Mouse (Mus musculus): ENCODE data around the gene Mgat3. TPM values are rescaled to one million over a fixed set of nuclear protein-coding genes. Genes with fewer than 3 reads are reported as not detected.

The Mgat3 gene
- polyA plus RNA-seq, 1 experiment from 2014 or later = 16.3 TPM

GRCm38 (mm10) chr15:80248135-80248534 lies 74.6 kb downstream of the Mgat3 start:
- Histone ChIP-seq H3K27ac (no peak overlapping the region), H3K4me1 (no peaks in the 10 kb centered on the region), H3K4me2 (no peak overlapping the region), H3K4me3 (no peak overlapping the region), H3K36me3 (replicated peaks) (peaks cover 53% of the 10 kb centered on the region), H3K9me3 (no peaks in the 10 kb centered on the region), H3K9ac (no peak overlapping the region), H3K27me3 (replicated peaks) (no peaks in the 10 kb centered on the region)
- ATAC-seq (replicated peaks) = no peak
- WGBS = 96% methylated on average over 12 of the region's 12 CpGs

- ATAC-seq (replicated peaks) = no peak
- Histone ChIP-seq H3K4me1 (peaks cover 2% of the 10 kb centered on the region), H3K27ac (no peak overlapping the region), H3K36me3 (replicated peaks) (peaks cover 53% of the 10 kb centered on the region), H3K9ac (no peak overlapping the region), H3K4me3 (no peak overlapping the region), H3K4me2 (no peak overlapping the region), H3K9me3 (no peaks in the 10 kb centered on the region), H3K27me3 (replicated peaks) (no peaks in the 10 kb centered on the region)
- WGBS = 98% methylated on average over 1 of the region's 1 CpGs
Measured at GRCm38 (mm10) chr15:80248596-80248995, 75.1 kb downstream of the Mgat3 start.

GRCm38 (mm10) chr15:80249672-80250071 lies 76.2 kb downstream of the Mgat3 start:
- Histone ChIP-seq H3K4me2 (no peak overlapping the region), H3K27ac (no peak overlapping the region), H3K4me1 (peaks cover 13% of the 10 kb centered on the region), H3K27me3 (replicated peaks) (no peaks in the 10 kb centered on the region), H3K9me3 (no peaks in the 10 kb centered on the region), H3K36me3 (replicated peaks) (peaks cover 53% of the 10 kb centered on the region), H3K9ac (no peak overlapping the region), H3K4me3 (no peak overlapping the region)
- ATAC-seq (replicated peaks) = no peak
- 95% methylated on average over 10 of the region's 10 CpGs for whole genome bisulfite sequencing

- Histone ChIP-seq H3K36me3 (replicated peaks) (peaks cover 49% of the 10 kb centered on the region), H3K27ac (no peak overlapping the region), H3K4me1 (peaks cover 13% of the 10 kb centered on the region), H3K4me2 (no peak overlapping the region), H3K9me3 (no peaks in the 10 kb centered on the region), H3K9ac (no peak overlapping the region), H3K4me3 (no peak overlapping the region), H3K27me3 (replicated peaks) (no peaks in the 10 kb centered on the region)
- ATAC-seq (replicated peaks) = no peak
- WGBS = 92% methylated on average over 6 of the region's 6 CpGs
Measured at GRCm38 (mm10) chr15:80250586-80250985, 77.1 kb downstream of the Mgat3 start.

GRCm38 (mm10) chr15:80253530-80253929 lies 80.0 kb downstream of the Mgat3 start:
- 50% methylated on average over 2 of the region's 2 CpGs for WGBS
- ATAC-seq (replicated peaks) = no peak
- no peak overlapping the region for H3K4me2 ChIP-seq

GRCm38 (mm10) chr15:80254207-80254606 lies 80.7 kb downstream of the Mgat3 start:
- no peak for ATAC-seq (replicated peaks)
- Histone ChIP-seq H3K27me3 (replicated peaks) (no peaks in the 10 kb centered on the region), H3K9me3 (no peaks in the 10 kb centered on the region), H3K9ac (peak overlapping the region; percentile 80), H3K36me3 (replicated peaks) (peaks cover 40% of the 10 kb centered on the region), H3K4me1 (peaks cover 38% of the 10 kb centered on the region), H3K4me2 (peak overlapping the region; percentile 94), H3K27ac (peak overlapping the region; percentile 100), H3K4me3 (peak overlapping the region; percentile 80)
- WGBS = 55% methylated on average over 6 of the region's 6 CpGs

More at GRCm38 (mm10) chr15:80253530-80253929, 80.0 kb downstream of the Mgat3 start:
- no peak overlapping the region for H3K9ac ChIP-seq
- H3K27me3 ChIP-seq (replicated peaks) = no peaks in the 10 kb centered on the region
- no peak overlapping the region for H3K4me3 ChIP-seq
- peaks cover 46% of the 10 kb centered on the region for H3K36me3 ChIP-seq (replicated peaks)
- H3K4me1 ChIP-seq = peaks cover 36% of the 10 kb centered on the region
- H3K9me3 ChIP-seq = no peaks in the 10 kb centered on the region
- H3K27ac ChIP-seq = peak overlapping the region; percentile 100; the same call in 1 of the 2 replicates

- H3K4me3 ChIP-seq = peak within 1 kb of the TSS; percentile 80
- peak; percentile 97 for ATAC-seq (replicated peaks)
- H3K36me3 ChIP-seq (replicated peaks) = peaks cover 36% of the 10 kb centered on the region
- H3K9me3 ChIP-seq = no peaks in the 10 kb centered on the region
- under 1% methylated on average over 62 of the region's 62 CpGs for WGBS
- H3K27me3 ChIP-seq (replicated peaks) = no peaks in the 10 kb centered on the region
- H3K9ac ChIP-seq = peak within 1 kb of the TSS; percentile 96
- H3K4me1 ChIP-seq = peaks cover 38% of the 10 kb centered on the region
- H3K4me2 ChIP-seq = peak within 1 kb of the TSS; percentile 94
- peak within 1 kb of the TSS; percentile 100 for H3K27ac ChIP-seq
Measured at GRCm38 (mm10) chr15:80254847-80255645, 81.5 kb downstream of the Mgat3 start, which contains the start of gene Atf4. TSS of gene Atf4 (plus strand) at chr15:80255184.

GRCm38 (mm10) chr15:80255646-80256121 lies 82.2 kb downstream of the Mgat3 start:
- Histone ChIP-seq H3K4me1 (peaks cover 41% of the 10 kb centered on the region), H3K36me3 (replicated peaks) (peaks cover 32% of the 10 kb centered on the region), H3K4me3 (peak overlapping the region; percentile 80), H3K9me3 (no peaks in the 10 kb centered on the region), H3K4me2 (peak overlapping the region; percentile 94), H3K27ac (peak overlapping the region; percentile 100), H3K9ac (peak overlapping the region; percentile 96), H3K27me3 (replicated peaks) (no peaks in the 10 kb centered on the region)
- peak; percentile 22 for ATAC-seq (replicated peaks)
- WGBS = under 1% methylated on average over 51 of the region's 51 CpGs

- Histone ChIP-seq H3K27ac (peak overlapping the region; percentile 100), H3K9ac (peak overlapping the region; percentile 96), H3K4me1 (peaks cover 46% of the 10 kb centered on the region), H3K9me3 (no peaks in the 10 kb centered on the region), H3K4me3 (peak overlapping the region; percentile 80), H3K36me3 (replicated peaks) (peaks cover 27% of the 10 kb centered on the region), H3K27me3 (replicated peaks) (no peaks in the 10 kb centered on the region), H3K4me2 (peak overlapping the region; percentile 94)
- WGBS = 10% methylated on average over 16 of the region's 16 CpGs
- no peak for ATAC-seq (replicated peaks)
Measured at GRCm38 (mm10) chr15:80256242-80256641, 82.7 kb downstream of the Mgat3 start.

GRCm38 (mm10) chr15:80256656-80257601 lies 83.4 kb downstream of the Mgat3 start:
- 60% methylated on average over 12 of the region's 12 CpGs for WGBS

GRCm38 (mm10) chr15:80257602-80258239 lies 84.2 kb downstream of the Mgat3 start:
- peak overlapping the region; percentile 94 for H3K4me2 ChIP-seq
- no peaks in the 10 kb centered on the region for H3K9me3 ChIP-seq
- H3K4me3 ChIP-seq = peak overlapping the region; percentile 80
- ATAC-seq (replicated peaks) = no peak
- peak overlapping the region; percentile 100 for H3K27ac ChIP-seq
- peaks cover 55% of the 10 kb centered on the region for H3K4me1 ChIP-seq
- H3K36me3 ChIP-seq (replicated peaks) = peaks cover 27% of the 10 kb centered on the region
- H3K9ac ChIP-seq = peak overlapping the region; percentile 96; the same call in 1 of the 2 replicates
- no peaks in the 10 kb centered on the region for H3K27me3 ChIP-seq (replicated peaks)
- 24% methylated on average over 4 of the region's 4 CpGs for WGBS

More at GRCm38 (mm10) chr15:80256656-80257601, 83.4 kb downstream of the Mgat3 start:
- H3K4me2 ChIP-seq = peak overlapping the region; percentile 94
- H3K9ac ChIP-seq = peak overlapping the region; percentile 96
- H3K9me3 ChIP-seq = no peaks in the 10 kb centered on the region
- H3K36me3 ChIP-seq (replicated peaks) = peaks cover 27% of the 10 kb centered on the region
- peaks cover 48% of the 10 kb centered on the region for H3K4me1 ChIP-seq
- no peaks in the 10 kb centered on the region for H3K27me3 ChIP-seq (replicated peaks)
- peak overlapping the region; percentile 100 for H3K27ac ChIP-seq
- peak overlapping the region; percentile 80 for H3K4me3 ChIP-seq
- no peak for ATAC-seq (replicated peaks)
